Mouse (Mus musculus) hindbrain, postnatal 0 days (tissue): ENCODE measurements at regions not wholly inside any gene's neighbourhood (a gene's known extent, or its start where the extent isn't known, plus 50 kb on each side); places are given as distances from the start of the nearest gene placed in this dataset.
A peak's percentile ranks its signal among the peaks of the same experiment; 100 is the strongest.

Experiments used
- ATAC-seq: fragments of 200-750 bp; cut with Nextera tagmentation; 2 replicates; pipeline ENCODE4 v1.8.0; 2017; ENCODE audit warnings: mild to moderate bottlenecking, moderate TSS enrichment, moderate library complexity
- DNase-seq: peaks from one replicate; pipeline ENCODE4 v3.0.0-alpha.2; 2015; ENCODE audit warnings: low spot score
- H3K27ac ChIP-seq: fragments of 300-500 bp; sonication (generic); 2 replicates; pipeline ENCODE4 v1.5.1; 2014; ENCODE audit warnings: mild to moderate bottlenecking
- H3K27me3 ChIP-seq: fragments of 300-500 bp; sonication (generic); 2 replicates; pipeline ENCODE4 v1.6.1; 2014; ENCODE audit warnings: low read length, mixed read lengths; ENCODE audit not compliant: insufficient read depth
- H3K36me3 ChIP-seq: fragments of 300-500 bp; sonication (generic); 2 replicates; pipeline ENCODE4 v1.6.1; 2014; ENCODE audit warnings: low read length, mixed read lengths; ENCODE audit not compliant: insufficient read depth
- H3K4me1 ChIP-seq: fragments of 300-500 bp; sonication (generic); 2 replicates; pipeline ENCODE4 v1.6.1; 2014; ENCODE audit warnings: antibody characterized with exemption, low read length, mixed read lengths; ENCODE audit not compliant: insufficient read depth
- H3K4me2 ChIP-seq: fragments of 300-500 bp; sonication (generic); 2 replicates; pipeline ENCODE4 v1.6.1; 2014; ENCODE audit warnings: low read depth, mild to moderate bottlenecking, low read length, moderate library complexity, mixed read lengths
- H3K4me3 ChIP-seq: fragments of 300-500 bp; sonication (generic); 2 replicates; pipeline ENCODE4 v1.5.1; 2014; ENCODE audit warnings: low read length
- H3K9ac ChIP-seq: fragments of 300-500 bp; sonication (generic); replicated peaks from 2 replicates; pipeline ENCODE4 v1.6.1; 2014; ENCODE audit warnings: mild to moderate bottlenecking, low read length, moderate library complexity, mixed read lengths
- H3K9me3 ChIP-seq: fragments of 300-500 bp; sonication (generic); 2 replicates; pipeline ENCODE4 v1.6.1; 2016; ENCODE audit warnings: low read length, mixed read lengths
- CTCF ChIP-seq: IDR thresholded peaks from 2 replicates; pipeline ENCODE4 v1.5.1; 2016; ENCODE audit warnings: antibody characterized with exemption, control low read depth, low read depth
- WGBS: fragments of 180-500 bp; shearing (Covaris S2); extraction: QIAGEN DNeasy Blood & Tissue Kit; methylation state at CpG from one replicate; pipeline ENCODE4 v1.1.7; 2014; 5-methylcytosine and 5-hydroxymethylcytosine counted together

DNA sequence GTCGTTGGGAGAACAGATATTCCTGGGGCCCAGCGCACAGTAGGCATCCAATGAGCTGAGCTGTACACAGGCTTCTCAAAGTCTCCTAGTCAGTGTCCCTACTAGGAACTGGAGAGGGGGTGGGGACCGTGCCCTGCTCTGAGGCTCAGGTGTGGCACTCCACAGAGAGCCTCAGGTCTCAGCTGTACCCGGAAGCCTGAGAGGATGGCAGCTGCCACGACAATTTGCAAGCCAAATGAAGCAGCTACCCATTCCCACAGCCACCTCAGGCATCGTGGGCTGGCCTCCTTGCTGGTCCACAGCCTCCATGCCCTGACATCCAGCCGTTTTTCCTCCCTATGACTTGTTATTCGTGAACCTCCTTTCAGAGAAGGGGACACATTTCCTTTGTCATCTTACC is 101.9 kb downstream of the Matn1 start:
- H3K9ac ChIP-seq, result no peak overlapping the region
- 32% methylated on average over 8 of the region's 8 CpGs for WGBS
- no peaks in the 10 kb centered on the region for H3K4me1 ChIP-seq
- ATAC-seq (no peak), DNase-seq (no peak)
- H3K4me3 ChIP-seq, result no peak overlapping the region
- H3K27ac ChIP-seq, result no peak overlapping the region
- H3K4me2 ChIP-seq, result no peak overlapping the region
- H3K27me3 ChIP-seq, result no peaks in the 10 kb centered on the region
- no peaks in the 10 kb centered on the region for H3K9me3 ChIP-seq
- TF ChIP-seq CTCF, result no peak
- H3K36me3 ChIP-seq, result no peaks in the 10 kb centered on the region

DNA sequence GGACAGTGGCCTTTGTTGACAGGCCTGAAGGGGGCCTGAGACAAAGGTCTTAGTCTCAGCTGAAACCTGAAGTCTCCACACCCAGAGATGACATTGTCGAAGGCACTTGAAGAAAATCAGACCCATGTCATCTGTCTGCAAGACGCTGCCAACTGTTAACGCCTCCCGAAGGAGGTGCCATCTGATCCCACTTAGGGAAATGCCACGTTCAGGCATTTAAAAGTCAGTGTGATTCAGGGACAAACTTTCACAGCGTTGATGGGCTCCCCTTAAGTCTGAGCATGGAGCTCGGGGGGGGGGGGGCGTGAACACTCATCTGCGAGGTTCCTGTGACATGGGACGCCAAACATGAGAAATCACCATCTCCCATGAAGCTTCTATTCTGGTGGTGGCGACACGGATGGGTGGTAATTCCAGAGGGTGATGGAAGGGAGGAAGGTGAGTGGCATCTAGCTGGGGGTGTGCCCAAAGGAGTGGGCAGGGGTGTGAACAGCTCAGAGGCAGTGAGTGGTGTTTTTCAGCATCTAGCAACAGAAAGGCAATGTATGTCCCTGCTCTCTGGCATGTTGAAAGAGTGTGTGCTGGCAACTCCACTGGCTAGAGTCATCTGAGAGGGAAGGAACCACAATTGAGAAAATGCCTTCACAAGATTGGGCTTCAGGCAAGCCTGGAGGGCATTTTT is 102.9 kb downstream of the Matn1 start:
- ATAC-seq, result no peak
- Histone ChIP-seq H3K27me3 (no peaks in the 10 kb centered on the region), H3K27ac (no peak overlapping the region), H3K9me3 (no peaks in the 10 kb centered on the region), H3K9ac (no peak overlapping the region), H3K4me2 (no peak overlapping the region), H3K36me3 (no peaks in the 10 kb centered on the region), H3K4me3 (no peak overlapping the region), H3K4me1 (no peaks in the 10 kb centered on the region)
- 64% methylated on average over 12 of the region's 12 CpGs for WGBS
- TF ChIP-seq CTCF, result no peak
- no peak for DNase-seq

DNA sequence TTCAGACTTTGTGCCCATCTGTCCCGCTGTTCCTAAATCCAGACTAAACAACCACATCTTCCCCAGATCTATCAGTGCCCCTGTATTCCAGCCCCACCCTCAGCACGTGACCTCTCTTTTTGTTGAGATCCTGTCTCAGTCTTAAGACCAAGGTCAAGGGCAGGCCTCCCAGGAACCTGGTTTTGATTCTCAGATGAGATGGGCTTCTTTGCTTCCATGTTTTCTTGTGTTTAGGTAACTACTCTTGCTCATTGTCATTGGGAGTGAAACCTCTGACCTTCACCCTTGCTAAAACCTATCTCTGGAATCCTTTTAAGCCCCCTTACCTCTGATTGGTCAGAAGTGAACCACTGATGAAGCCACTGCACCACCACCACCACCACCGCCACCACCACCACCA is 112.1 kb downstream of the Matn1 start:
- H3K4me3 ChIP-seq, result no peak overlapping the region
- no peak overlapping the region for H3K27ac ChIP-seq
- DNase-seq (no peak), ATAC-seq (no peak)
- peaks cover 8% of the 10 kb centered on the region; the same call in 1 of the 2 replicates for H3K9me3 ChIP-seq
- no peak overlapping the region for H3K9ac ChIP-seq
- no peak overlapping the region for H3K4me2 ChIP-seq
- no peaks in the 10 kb centered on the region for H3K36me3 ChIP-seq
- WGBS, result 92% methylated on average over 3 of the region's 3 CpGs
- no peaks in the 10 kb centered on the region for H3K4me1 ChIP-seq
- H3K27me3 ChIP-seq, result no peaks in the 10 kb centered on the region
- no peak for TF ChIP-seq CTCF

DNA sequence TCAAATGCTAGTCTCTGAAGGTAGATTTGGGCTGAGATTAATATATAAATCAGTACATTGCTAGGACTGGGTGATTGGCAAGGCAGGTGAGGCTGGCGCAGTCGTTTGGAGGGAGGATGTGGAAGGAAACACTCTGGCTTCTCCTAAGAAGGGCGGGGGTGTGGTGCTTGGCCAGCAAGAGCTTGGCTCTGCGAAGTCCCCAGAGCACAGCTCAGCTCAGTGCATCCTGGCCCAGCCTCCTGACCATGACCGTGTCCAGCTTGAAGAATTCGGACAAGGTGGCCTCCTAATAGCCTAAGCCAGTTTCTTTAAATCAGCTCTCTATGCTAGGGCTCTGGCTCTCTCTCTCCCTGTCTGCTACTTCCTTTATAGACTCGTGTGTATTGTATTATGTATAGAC is 115.4 kb downstream of the Matn1 start:
- no peak overlapping the region for H3K4me3 ChIP-seq
- no peaks in the 10 kb centered on the region for H3K9me3 ChIP-seq
- no peak overlapping the region for H3K9ac ChIP-seq
- ATAC-seq (no peak), DNase-seq (no peak)
- WGBS, result 63% methylated on average over 7 of the region's 7 CpGs
- H3K4me1 ChIP-seq, result no peaks in the 10 kb centered on the region
- no peaks in the 10 kb centered on the region for H3K36me3 ChIP-seq
- no peak overlapping the region for H3K27ac ChIP-seq
- no peaks in the 10 kb centered on the region for H3K27me3 ChIP-seq
- no peak for TF ChIP-seq CTCF
- no peak overlapping the region for H3K4me2 ChIP-seq

DNA sequence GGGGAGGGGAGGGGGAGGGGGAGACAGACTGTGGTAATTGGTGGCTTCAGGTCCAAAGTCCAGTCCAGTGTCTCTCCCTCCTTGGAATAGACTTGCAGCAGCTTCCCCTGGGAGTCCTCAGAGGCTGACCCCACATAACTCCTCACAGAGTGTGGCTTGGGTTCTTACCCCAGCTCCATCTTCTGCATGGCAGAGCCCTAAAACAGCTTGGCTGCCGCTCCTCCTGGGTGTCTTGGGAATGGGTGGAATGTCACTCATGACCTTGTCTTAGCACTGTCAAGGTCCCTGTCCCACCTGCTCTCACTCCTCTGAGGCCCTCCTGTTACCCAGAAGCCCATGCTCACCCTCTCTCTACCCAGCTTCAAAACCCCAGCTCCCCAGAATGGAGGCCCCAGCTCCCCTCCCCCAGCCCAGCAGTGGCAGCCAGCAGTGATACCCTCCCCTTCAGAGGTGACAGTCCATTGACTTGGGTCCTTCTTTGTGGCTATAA is 116.1 kb downstream of the Matn1 start:
- WGBS, result 56% methylated on average over 1 of the region's 1 CpGs
- no peak overlapping the region for H3K4me2 ChIP-seq
- no peak for DNase-seq
- H3K4me1 ChIP-seq, result no peaks in the 10 kb centered on the region
- no peaks in the 10 kb centered on the region for H3K9me3 ChIP-seq
- TF ChIP-seq CTCF, result no peak
- no peaks in the 10 kb centered on the region for H3K27me3 ChIP-seq
- no peak overlapping the region for H3K4me3 ChIP-seq
- H3K36me3 ChIP-seq, result no peaks in the 10 kb centered on the region
- H3K27ac ChIP-seq, result no peak overlapping the region
- no peak overlapping the region for H3K9ac ChIP-seq
- no peak for ATAC-seq

DNA sequence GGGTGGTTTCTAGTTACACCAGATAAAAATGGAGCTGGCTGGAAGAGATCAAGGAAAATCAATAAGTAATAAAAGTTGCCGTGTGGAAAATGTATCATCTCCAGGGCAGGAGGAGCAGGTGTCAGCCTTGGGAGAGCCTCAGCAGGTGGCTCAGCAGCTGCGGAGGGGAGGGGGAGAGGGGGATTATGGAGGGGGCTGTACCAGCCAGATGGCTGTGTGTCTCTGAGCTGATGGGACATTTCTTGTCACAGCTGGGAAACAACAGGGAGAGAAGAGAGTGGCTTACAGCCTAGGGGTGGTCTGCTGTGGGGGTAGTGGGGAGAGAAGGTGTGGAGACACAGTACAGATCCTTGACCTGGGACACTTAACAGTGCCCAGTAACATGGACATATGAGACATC is 116.5 kb downstream of the Matn1 start:
- Histone ChIP-seq H3K4me3 (no peak overlapping the region), H3K9me3 (no peaks in the 10 kb centered on the region), H3K4me2 (no peak overlapping the region), H3K4me1 (no peaks in the 10 kb centered on the region), H3K27ac (no peak overlapping the region), H3K9ac (no peak overlapping the region), H3K27me3 (no peaks in the 10 kb centered on the region), H3K36me3 (no peaks in the 10 kb centered on the region)
- WGBS, result 17% methylated on average over 2 of the region's 2 CpGs
- ATAC-seq, result 0 out of 2 replicates have a peak, but pooled peaks have one; percentile 10
- no peak for TF ChIP-seq CTCF
- peak; percentile 38 for DNase-seq

DNA sequence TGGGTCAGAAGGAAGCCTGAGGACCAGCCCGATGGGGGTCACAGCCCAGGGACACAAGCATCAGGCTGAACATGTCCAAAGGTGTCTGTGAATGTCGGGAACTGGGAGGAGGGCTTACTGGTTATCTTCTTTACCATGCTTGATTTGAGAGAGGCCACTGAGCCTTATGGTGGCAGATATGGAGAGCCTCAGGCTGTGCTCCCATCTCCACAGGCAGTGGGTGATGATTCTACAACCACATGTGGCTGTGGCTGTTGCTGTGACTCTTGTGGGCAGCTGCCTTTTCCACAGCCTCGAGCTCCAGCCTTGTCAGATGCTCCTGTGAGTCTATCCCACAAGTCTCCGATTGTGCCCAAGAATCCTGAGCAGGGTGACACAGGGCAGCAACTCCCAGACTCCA is 118.4 kb downstream of the Matn1 start:
- Histone ChIP-seq H3K9ac (no peak overlapping the region), H3K36me3 (no peaks in the 10 kb centered on the region), H3K4me2 (no peak overlapping the region), H3K4me1 (0 out of 2 replicates have a peak, but pooled peaks cover 4% of the 10 kb centered on the region), H3K27me3 (no peaks in the 10 kb centered on the region), H3K27ac (no peak overlapping the region), H3K9me3 (no peaks in the 10 kb centered on the region), H3K4me3 (no peak overlapping the region)
- DNase-seq (no peak), ATAC-seq (no peak)
- WGBS, result 76% methylated on average over 4 of the region's 4 CpGs
- no peak for TF ChIP-seq CTCF
